Mouse (Mus musculus) limb, embryonic 12.5 days (tissue): Measurements from ENCODE around the gene Bpifa1. TPM values are rescaled to one million over a fixed set of nuclear protein-coding genes. Genes with fewer than 3 reads are reported as not detected.

Source experiments
- polyA plus RNA-seq: library from polyadenylated mRNA; unstranded; fragments of >200 nt; fragmentation: Nextera tagmentation; extraction: Ambion mirVana; gene quantifications from 2 replicates; pipeline ENCODE4 v1.2.1, GENCODE M21; 2016

Bpifa1 gene
- polyA plus RNA-seq, 1 experiment from 2014 or later, result not detected

Other genes starting within 250 kb of the Bpifa1 start
- gene Bpifb6, start 242.5 kb upstream of the Bpifa1 start, polyA plus RNA-seq, result not detected in 2 replicates
- gene Bpifb3, start 224.7 kb upstream of the Bpifa1 start, polyA plus RNA-seq, result not detected in 2 replicates
- not detected in 2 replicates for gene Bpifb4, start 204.7 kb upstream of the Bpifa1 start, polyA plus RNA-seq
- gene Bpifa6, start 167.9 kb upstream of the Bpifa1 start, polyA plus RNA-seq, result not detected in 2 replicates
- gene Bpifa2, start 134.6 kb upstream of the Bpifa1 start, polyA plus RNA-seq, result not detected in 2 replicates
- gene Bpifa3, start 12.5 kb upstream of the Bpifa1 start, polyA plus RNA-seq, result not detected in 2 replicates
- not detected in 2 replicates for gene Bpifa5, start 19.7 kb downstream of the Bpifa1 start, polyA plus RNA-seq
- gene Bpifb1, start 47.9 kb downstream of the Bpifa1 start, polyA plus RNA-seq, result not detected in 2 replicates
- gene Bpifb5, start 80.9 kb downstream of the Bpifa1 start, polyA plus RNA-seq, result 0.17 TPM in 1 of 2 replicates, not detected in the other
- not detected in 2 replicates for gene Bpifb9a, start 115.0 kb downstream of the Bpifa1 start, polyA plus RNA-seq
- gene Bpifb9b, start 164.3 kb downstream of the Bpifa1 start, polyA plus RNA-seq, result not detected in 2 replicates
- gene Cdk5rap1, start 230.1 kb downstream of the Bpifa1 start, polyA plus RNA-seq, result 19.2 and 19.4 TPM in 2 replicates